Mouse (Mus musculus) urinary bladder, postnatal 4 days (tissue): Measurements from ENCODE around the gene Ncapg2.
A peak's percentile ranks its signal among the peaks of the same experiment; 100 is the strongest.

Experiments used
- DNase-seq, 2 experiments: peaks; one replicate each; pipeline ENCODE4 v3.0.0; 2021 to 2022; ENCODE audit warnings: low spot score in 2 of 2

Gene Ncapg2

GRCm38 (mm10) chr12:116405045-116405835 lies at the start of gene Ncapg2:
Gene Ncapg2, plus strand, starts transcription at chr12:116405402.
- DNase-seq = peak; percentile 98 to 99

- no peak for DNase-seq
These were observed 43.1 kb upstream of the Ncapg2 start for GRCm38 (mm10) chr12:116362091-116362490.

DNA sequence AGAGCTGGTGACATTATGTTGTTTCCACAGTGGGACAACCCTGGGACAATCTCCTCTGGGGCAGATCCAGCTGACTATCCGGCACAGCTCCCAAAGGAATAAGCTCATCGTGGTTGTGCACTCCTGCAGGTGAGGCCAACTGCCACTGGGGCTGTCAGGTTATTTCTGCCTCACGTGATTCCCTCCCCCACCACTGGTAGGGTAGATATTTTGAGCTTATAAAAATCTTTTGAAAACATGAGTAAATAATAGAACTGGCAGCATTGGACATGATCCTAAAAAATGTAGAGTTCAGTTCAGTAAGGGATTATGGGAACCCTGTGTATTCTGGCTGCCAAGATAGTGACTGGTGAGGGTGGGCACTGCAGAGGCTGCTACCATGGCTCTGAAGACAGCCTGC lies 38.3 kb upstream of the Ncapg2 start:
- no peak for DNase-seq

DNA sequence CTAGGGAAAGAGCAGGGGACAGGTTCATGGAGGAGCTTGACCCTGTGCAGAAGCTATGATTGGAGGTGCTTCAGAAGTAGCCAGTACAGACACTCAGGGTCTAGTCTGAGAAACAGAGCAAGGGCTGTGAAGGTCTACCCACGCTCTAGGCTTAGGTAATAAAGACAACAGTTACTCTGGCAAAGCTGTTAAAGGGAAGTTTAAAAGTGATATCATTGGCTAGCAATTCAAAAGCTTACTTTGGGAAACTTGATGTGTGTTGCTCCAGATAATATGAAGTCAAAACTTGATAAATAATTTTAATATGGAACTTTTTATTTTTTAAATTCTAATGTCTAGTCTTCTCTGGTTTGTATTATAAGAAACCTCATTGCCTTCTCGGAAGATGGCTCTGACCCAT lies 37.9 kb upstream of the Ncapg2 start:
- no peak for DNase-seq

DNA sequence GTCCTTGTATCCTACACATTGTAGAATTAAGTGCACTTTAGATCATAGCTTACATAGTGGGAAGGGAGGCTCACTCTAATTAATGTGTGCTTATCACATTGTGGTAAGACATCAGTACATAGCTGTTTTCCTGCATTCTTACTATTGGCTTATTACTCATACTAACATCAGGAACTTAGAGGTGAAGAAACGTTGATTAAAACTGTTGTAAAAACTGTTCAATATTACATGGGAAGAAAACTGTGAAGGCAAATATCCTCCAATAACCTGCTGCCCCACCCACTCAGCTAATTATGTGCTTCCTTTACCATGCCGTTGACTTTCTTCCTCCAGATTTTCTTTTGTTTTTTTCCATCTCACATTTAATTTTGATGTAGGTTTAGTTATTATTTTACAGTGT lies 36.3 kb upstream of the Ncapg2 start:
- no peak for DNase-seq

GRCm38 (mm10) chr12:116383101-116383500 lies 22.1 kb upstream of the Ncapg2 start:
- no peak for DNase-seq

- no peak for DNase-seq
These were observed 21.2 kb upstream of the Ncapg2 start for GRCm38 (mm10) chr12:116383995-116384394.

- DNase-seq = no peak
These were observed 18.4 kb upstream of the Ncapg2 start for GRCm38 (mm10) chr12:116386802-116387201.

GRCm38 (mm10) chr12:116389868-116390267 lies 15.3 kb upstream of the Ncapg2 start:
- DNase-seq = no peak

GRCm38 (mm10) chr12:116394327-116394726 lies 10.9 kb upstream of the Ncapg2 start:
- no peak for DNase-seq

- DNase-seq = no peak
These were observed 9.9 kb upstream of the Ncapg2 start for GRCm38 (mm10) chr12:116395312-116395711.

GRCm38 (mm10) chr12:116396072-116396695 lies 9.0 kb upstream of the Ncapg2 start:
- DNase-seq = no peak

DNA sequence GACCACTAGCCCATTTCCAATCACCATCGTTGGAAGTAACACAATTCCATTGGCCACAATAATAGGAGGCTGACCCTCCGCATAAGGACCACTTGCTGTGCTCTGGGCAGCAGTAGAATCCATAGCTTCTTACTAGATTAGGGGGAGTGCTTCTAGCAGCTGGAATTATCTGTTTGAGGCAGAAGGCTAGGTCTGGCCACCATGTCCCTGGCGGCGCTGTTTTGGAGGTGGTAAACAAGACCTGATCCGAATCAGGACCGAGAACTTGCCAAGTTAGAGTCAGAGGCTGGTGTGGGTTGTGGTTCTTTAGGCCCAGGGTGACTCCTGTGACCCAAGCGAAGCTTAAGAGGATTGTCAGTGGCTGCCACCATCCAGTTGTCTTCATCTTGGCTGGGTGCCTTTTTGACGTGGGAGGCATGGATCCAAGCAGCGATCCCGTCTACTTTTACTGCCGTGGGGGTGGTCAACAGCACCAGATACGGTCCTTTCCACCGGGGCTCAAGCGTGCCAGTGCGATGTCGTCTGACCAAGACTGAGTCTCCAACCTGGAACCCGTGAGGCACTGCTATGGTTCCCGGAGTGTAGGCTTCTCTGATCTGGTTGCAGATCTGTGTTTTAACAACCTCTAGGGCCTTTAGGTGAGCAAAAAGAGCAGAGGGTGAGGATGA lies 1.1 kb upstream of the Ncapg2 start:
- no peak for DNase-seq

DNA sequence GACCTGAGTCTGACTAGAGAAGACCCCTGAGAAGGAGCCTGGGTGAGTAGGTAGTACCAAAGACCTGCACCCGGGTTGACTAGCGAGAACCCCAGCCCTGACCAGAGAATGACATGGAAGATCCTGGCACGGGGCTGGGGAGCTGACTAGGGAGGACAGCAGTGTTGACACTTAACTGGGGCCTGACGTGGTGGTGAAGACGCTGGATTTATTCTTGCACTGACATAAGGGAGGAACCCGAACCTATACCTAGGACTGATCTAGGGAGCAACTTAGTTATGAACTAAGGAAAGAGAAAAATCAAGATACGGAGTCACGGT lies 594 bp downstream of the Ncapg2 start:
- no peak for DNase-seq

GRCm38 (mm10) chr12:116407883-116408282 lies 2.7 kb downstream of the Ncapg2 start:
- DNase-seq = no peak

DNA sequence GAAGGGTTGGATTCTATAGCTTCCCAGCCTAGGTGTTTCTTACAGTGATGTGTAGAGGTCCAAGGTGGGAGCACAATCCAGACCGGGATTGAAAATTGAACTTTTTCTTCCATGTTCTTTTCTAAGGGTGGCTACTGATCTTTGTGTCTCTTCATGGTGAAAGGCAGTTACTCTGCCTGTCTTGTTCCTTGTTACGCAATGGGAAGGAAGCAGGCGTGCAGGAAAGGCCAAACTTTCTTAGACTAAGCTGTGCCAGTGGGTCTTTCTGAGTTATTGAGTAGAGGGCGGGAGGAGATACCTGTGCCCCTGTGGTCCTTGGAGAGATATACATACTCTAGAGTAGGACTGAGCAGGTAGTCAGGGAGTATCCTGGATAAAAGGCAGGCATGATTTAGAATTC lies 9.7 kb downstream of the Ncapg2 start:
- no peak for DNase-seq

DNA sequence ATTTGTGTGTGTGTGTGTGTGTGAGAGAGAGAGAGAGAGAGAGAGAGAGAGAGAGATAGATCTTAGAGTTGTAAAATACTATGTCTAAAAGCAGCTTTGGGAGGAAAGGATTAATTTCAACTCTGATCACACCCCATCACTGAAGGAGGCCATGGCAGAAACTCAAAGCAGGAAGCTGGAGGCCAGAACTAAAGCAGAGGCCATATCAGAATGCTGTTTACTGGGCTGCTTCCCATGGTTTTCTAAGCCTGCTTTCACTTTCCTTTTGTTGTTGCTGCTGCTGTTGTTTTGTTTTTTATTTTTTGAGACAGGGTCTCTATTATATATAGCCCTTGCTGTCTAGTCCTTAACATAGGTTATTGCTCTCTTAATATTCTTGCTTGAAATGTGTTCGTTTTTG lies 11.3 kb downstream of the Ncapg2 start:
- DNase-seq = no peak

- DNase-seq = no peak
These were observed 16.5 kb downstream of the Ncapg2 start for GRCm38 (mm10) chr12:116421656-116422055.

GRCm38 (mm10) chr12:116425392-116425791 lies 20.2 kb downstream of the Ncapg2 start:
- no peak for DNase-seq

DNA sequence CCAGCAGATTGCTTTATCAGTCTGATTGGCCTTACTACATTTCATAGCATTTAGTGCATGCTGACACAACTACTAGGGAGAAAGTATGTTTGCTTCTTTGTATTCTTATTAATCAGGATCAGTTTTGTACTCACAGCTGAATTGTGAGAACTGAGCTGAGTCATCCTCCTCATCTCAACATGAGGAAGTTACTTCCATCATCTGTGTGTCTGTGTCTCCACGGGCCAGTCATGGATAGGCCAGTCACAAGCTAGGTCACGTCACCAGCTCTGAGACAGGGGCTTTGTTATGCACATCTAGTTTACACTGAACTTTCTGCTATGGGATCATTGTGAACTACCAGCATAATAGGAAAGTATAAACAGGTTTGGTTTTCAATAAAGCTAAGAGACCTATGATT lies 28.5 kb downstream of the Ncapg2 start:
- DNase-seq = no peak

DNA sequence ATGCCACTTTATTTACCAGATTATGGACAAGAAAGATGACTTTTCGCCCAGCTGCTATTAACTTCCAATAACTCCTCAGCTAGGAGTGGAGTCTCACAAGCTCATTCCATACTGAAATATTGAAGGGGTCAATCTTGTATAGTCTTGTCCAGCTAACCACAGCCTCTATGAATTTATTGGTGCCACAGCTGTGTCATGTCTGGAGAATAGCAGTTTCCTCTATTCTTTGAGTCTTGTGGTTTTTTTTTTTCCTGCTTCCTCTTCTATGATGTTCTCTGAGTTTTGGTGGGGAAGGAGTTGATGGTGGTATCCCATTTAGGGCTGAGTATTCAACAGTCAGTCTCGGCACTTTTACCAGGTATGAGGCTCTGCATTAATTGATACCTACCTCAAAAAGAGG lies 30.0 kb downstream of the Ncapg2 start:
- DNase-seq = no peak

DNA sequence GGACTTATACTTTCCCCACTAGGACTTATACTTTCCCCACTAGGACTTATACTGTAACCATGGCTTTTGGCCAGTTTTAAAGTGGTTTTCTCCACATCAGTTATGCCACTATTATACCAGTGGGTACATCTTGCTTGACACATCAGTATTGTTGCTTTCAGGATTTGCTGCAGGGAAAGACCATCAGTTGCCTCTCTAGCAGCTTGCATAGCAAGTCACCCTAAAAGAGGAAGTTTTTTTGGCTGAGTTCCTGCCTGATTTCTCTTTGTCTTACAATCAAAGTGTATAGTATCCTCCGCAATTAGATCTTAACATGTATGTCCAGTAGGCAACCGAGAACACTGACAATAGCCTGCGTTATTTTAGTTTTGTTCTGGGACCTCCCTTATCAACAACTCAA lies 30.9 kb downstream of the Ncapg2 start:
- no peak for DNase-seq

DNA sequence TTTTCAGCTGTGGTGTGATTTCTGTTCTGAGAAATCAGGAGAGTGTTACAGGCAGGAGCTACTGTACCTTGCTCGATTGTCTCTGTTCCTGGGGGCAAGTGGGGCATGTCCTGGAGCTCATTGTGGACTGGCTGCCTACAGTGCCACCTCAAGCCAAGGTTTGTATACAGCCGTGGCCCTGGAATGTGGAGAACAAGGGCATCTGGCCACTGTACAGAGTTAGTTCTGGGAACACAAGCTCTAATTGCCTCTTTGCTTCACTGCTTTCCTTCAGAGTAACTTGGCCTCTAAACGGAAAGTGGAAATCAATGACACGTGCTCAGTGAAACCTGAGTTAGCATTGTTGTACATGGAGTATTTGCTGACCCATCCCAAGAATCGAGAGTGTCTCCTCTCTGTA lies 33.4 kb downstream of the Ncapg2 start:
- no peak for DNase-seq
